Mouse (Mus musculus) MEL (cell line): ENCODE data around the gene Tmbim4. TPM values are rescaled to one million over a fixed set of nuclear protein-coding genes. Genes with fewer than 3 reads are reported as not detected.

Source experiments
- DNase-seq: peaks from one replicate; pipeline ENCODE4 v3.0.0; 2011; ENCODE audit warnings: low read depth, low spot score
- H3K27ac ChIP-seq: 2 replicates; pipeline ENCODE4 v1.5.1; 2012; ENCODE audit warnings: low read depth, mild to moderate bottlenecking, control low read depth, low read length, moderate library complexity; ENCODE audit not compliant: control insufficient read depth
- H3K27me3 ChIP-seq, 2 experiments: fragments of 150-350 bp in 1 of 2; sonication (generic) in 1 of 2; 2 replicates each; pipeline ENCODE4 v1.6.1; 2012; ENCODE audit warnings: low read length in 2 of 2, mild to moderate bottlenecking in 2 of 2, improper control_type of control experiment in 1 of 2, moderate library complexity in 1 of 2; ENCODE audit not compliant: insufficient read depth in 2 of 2, control insufficient read depth in 1 of 2
- H3K36me3 ChIP-seq, 2 experiments: 2 replicates each; pipeline ENCODE4 v1.6.1; 2012 to 2014; ENCODE audit warnings: low read length in 2 of 2, improper control_type of control experiment in 1 of 2, inconsistent platforms in 1 of 2, mild to moderate bottlenecking in 1 of 2; ENCODE audit not compliant: insufficient read depth in 2 of 2, control insufficient read depth in 1 of 2
- H3K4me1 ChIP-seq, 2 experiments: fragments of 150-350 bp in 1 of 2; sonication (generic) in 1 of 2; 2 replicates each; pipeline ENCODE4 v1.6.1; 2012; ENCODE audit warnings: low read length in 2 of 2, improper control_type of control experiment in 1 of 2, mild to moderate bottlenecking in 1 of 2; ENCODE audit not compliant: insufficient read depth in 2 of 2, control insufficient read depth in 1 of 2
- H3K4me3 ChIP-seq, 2 experiments: fragments of 150-350 bp in 1 of 2; sonication (generic) in 1 of 2; 2 replicates each; pipeline ENCODE4 v1.5.1; 2012; ENCODE audit warnings: low read depth in 2 of 2, low read length in 2 of 2, mild to moderate bottlenecking in 2 of 2, moderate library complexity in 2 of 2, control low read depth in 1 of 2, improper control_type of control experiment in 1 of 2; ENCODE audit not compliant: control insufficient read depth in 1 of 2, insufficient read depth in 1 of 2
- H3K79me2 ChIP-seq: 2 replicates; pipeline ENCODE4 v1.6.1; 2012; ENCODE audit warnings: mild to moderate bottlenecking, low read length, moderate library complexity; ENCODE audit not compliant: control insufficient read depth, poor library complexity, insufficient read depth
- H3K9ac ChIP-seq: 2 replicates; pipeline ENCODE4 v1.6.1; 2012; ENCODE audit warnings: low read depth, mild to moderate bottlenecking, control low read depth, low read length, moderate library complexity; ENCODE audit not compliant: control insufficient read depth, poor library complexity, severe bottlenecking
- H3K9me3 ChIP-seq: fragments of 150-350 bp; sonication (generic); replicated peaks from 2 replicates; pipeline ENCODE4 v1.6.1; 2012; ENCODE audit warnings: mild to moderate bottlenecking, low read length, improper control_type of control experiment, moderate library complexity; ENCODE audit not compliant: insufficient read depth
- BHLHE40 ChIP-seq: IDR thresholded peaks from 2 replicates; pipeline ENCODE4 v1.6.1; 2012; ENCODE audit warnings: low read depth, mild to moderate bottlenecking, inconsistent platforms, low read length, improper control_type of control experiment, borderline replicate concordance
- CHD2 ChIP-seq: IDR thresholded peaks from 2 replicates; pipeline ENCODE4 v1.6.1; 2011; ENCODE audit warnings: low read length, improper control_type of control experiment
- CTCF ChIP-seq, 3 experiments: IDR thresholded peaks in 2 of 3; conservative IDR thresholded peaks in 1 of 3; 2 replicates each; pipeline ENCODE4 v1.5.1; 2011 to 2012; ENCODE audit warnings: low read length in 3 of 3, low read depth in 2 of 3, mild to moderate bottlenecking in 2 of 3, improper control_type of control experiment in 1 of 3, inconsistent platforms in 1 of 3, mixed read lengths in 1 of 3, moderate library complexity in 1 of 3; ENCODE audit not compliant: control insufficient read depth in 1 of 3, insufficient read depth in 1 of 3, poor library complexity in 1 of 3, severe bottlenecking in 1 of 3
- ELF1 ChIP-seq: IDR thresholded peaks from 2 replicates; pipeline ENCODE4 v1.6.1; 2014; ENCODE audit warnings: low read depth, mild to moderate bottlenecking, inconsistent platforms, low read length, improper control_type of control experiment, moderate library complexity
- HCFC1 ChIP-seq: IDR thresholded peaks from 2 replicates; pipeline ENCODE4 v1.6.1; 2012; ENCODE audit warnings: low read depth, mild to moderate bottlenecking, inconsistent platforms, low read length, improper control_type of control experiment, moderate library complexity
- JUND ChIP-seq: IDR thresholded peaks from 2 replicates; pipeline ENCODE4 v1.6.1; 2011; ENCODE audit warnings: low read depth, mild to moderate bottlenecking, improper control_type of control experiment, low read length
- MAFK ChIP-seq: IDR thresholded peaks from 2 replicates; pipeline ENCODE4 v1.6.1; 2011; ENCODE audit warnings: low read depth, mild to moderate bottlenecking, low read length, improper control_type of control experiment, borderline replicate concordance
- MAX ChIP-seq: IDR thresholded peaks from 2 replicates; pipeline ENCODE4 v1.6.1; 2011; ENCODE audit warnings: low read length, improper control_type of control experiment
- MAZ ChIP-seq: IDR thresholded peaks from 2 replicates; pipeline ENCODE4 v1.6.1; 2012; ENCODE audit warnings: low read depth, mild to moderate bottlenecking, inconsistent platforms, low read length, improper control_type of control experiment
- MEF2A ChIP-seq: IDR thresholded peaks from 2 replicates; pipeline ENCODE4 v1.6.1; 2014; ENCODE audit warnings: low read depth, mild to moderate bottlenecking, inconsistent platforms, low read length, improper control_type of control experiment; ENCODE audit not compliant: poor library complexity, insufficient replicate concordance, severe bottlenecking; ENCODE audit errors: extremely low read depth
- MXI1 ChIP-seq: IDR thresholded peaks from 2 replicates; pipeline ENCODE4 v1.6.1; 2011; ENCODE audit warnings: mild to moderate bottlenecking, low read depth, low read length, improper control_type of control experiment
- MYB ChIP-seq: IDR thresholded peaks from 2 replicates; pipeline ENCODE4 v1.6.1; 2011; ENCODE audit warnings: mild to moderate bottlenecking, low read depth, low read length, improper control_type of control experiment
- MYC ChIP-seq: IDR thresholded peaks from 2 replicates; pipeline ENCODE4 v1.6.1; 2011; ENCODE audit warnings: low read depth, mild to moderate bottlenecking, low read length, improper control_type of control experiment, moderate library complexity
- NELFE ChIP-seq: IDR thresholded peaks from 2 replicates; pipeline ENCODE4 v1.6.1; 2011; ENCODE audit warnings: low read depth, low read length, improper control_type of control experiment
- NRF1 ChIP-seq: IDR thresholded peaks from 2 replicates; pipeline ENCODE4 v1.6.1; 2014; ENCODE audit warnings: low read depth, mild to moderate bottlenecking, inconsistent platforms, low read length, improper control_type of control experiment, moderate library complexity; ENCODE audit not compliant: poor library complexity, insufficient read depth, severe bottlenecking
- POLR2AphosphoS2 ChIP-seq: IDR thresholded peaks from 2 replicates; pipeline ENCODE4 v1.6.1; 2011; ENCODE audit warnings: low read length, improper control_type of control experiment
- RAD21 ChIP-seq: IDR thresholded peaks from 2 replicates; pipeline ENCODE4 v1.6.1; 2011; ENCODE audit warnings: mild to moderate bottlenecking, low read depth, low read length, improper control_type of control experiment
- RCOR1 ChIP-seq: IDR thresholded peaks from 2 replicates; pipeline ENCODE4 v1.6.1; 2012; ENCODE audit warnings: low read depth, mild to moderate bottlenecking, inconsistent platforms, low read length, improper control_type of control experiment
- SIN3A ChIP-seq: IDR thresholded peaks from 2 replicates; pipeline ENCODE4 v1.6.1; 2012; ENCODE audit warnings: low read length, improper control_type of control experiment, inconsistent platforms
- SMC3 ChIP-seq: IDR thresholded peaks from 2 replicates; pipeline ENCODE4 v1.6.1; 2011; ENCODE audit warnings: low read depth, low read length, improper control_type of control experiment
- TAL1 ChIP-seq: IDR thresholded peaks from 2 replicates; pipeline ENCODE4 v1.6.1; 2012; ENCODE audit warnings: mild to moderate bottlenecking, inconsistent platforms, low read length, moderate library complexity, mixed read lengths
- TBP ChIP-seq: IDR thresholded peaks from 2 replicates; pipeline ENCODE4 v1.8.0; 2011; ENCODE audit warnings: low read depth, low read length, improper control_type of control experiment
- TCF12 ChIP-seq: IDR thresholded peaks from 2 replicates; pipeline ENCODE4 v1.6.1; 2014; ENCODE audit warnings: low read depth, mild to moderate bottlenecking, inconsistent platforms, low read length, improper control_type of control experiment, moderate library complexity
- UBTF ChIP-seq: IDR thresholded peaks from 2 replicates; pipeline ENCODE4 v1.6.1; 2012; ENCODE audit warnings: low read depth, mild to moderate bottlenecking, inconsistent platforms, low read length, improper control_type of control experiment, moderate library complexity, borderline replicate concordance; ENCODE audit not compliant: insufficient read depth
- USF1 ChIP-seq: IDR thresholded peaks from 2 replicates; pipeline ENCODE4 v1.6.1; 2014; ENCODE audit warnings: low read depth, mild to moderate bottlenecking, inconsistent platforms, low read length, improper control_type of control experiment, moderate library complexity
- USF2 ChIP-seq, 2 experiments: IDR thresholded peaks; 2 replicates each; pipeline ENCODE4 v1.6.1; 2011 to 2012; ENCODE audit warnings: improper control_type of control experiment in 2 of 2, low read length in 2 of 2, borderline replicate concordance in 1 of 2, inconsistent platforms in 1 of 2, low read depth in 1 of 2, mild to moderate bottlenecking in 1 of 2; ENCODE audit not compliant: insufficient read depth in 1 of 2
- ZC3H11A ChIP-seq: IDR thresholded peaks from 2 replicates; pipeline ENCODE4 v1.6.1; 2012; ENCODE audit warnings: low read depth, mild to moderate bottlenecking, inconsistent platforms, low read length, improper control_type of control experiment
- ZMIZ1 ChIP-seq: IDR thresholded peaks from 2 replicates; pipeline ENCODE4 v1.6.1; 2012; ENCODE audit warnings: low read depth, mild to moderate bottlenecking, inconsistent platforms, low read length, improper control_type of control experiment, moderate library complexity
- ZNF384 ChIP-seq: IDR thresholded peaks from 2 replicates; pipeline ENCODE4 v1.6.1; 2012; ENCODE audit warnings: low read depth, mild to moderate bottlenecking, inconsistent platforms, low read length, improper control_type of control experiment
- polyA plus RNA-seq, 2 experiments: library from polyadenylated mRNA; stranded (reverse) in 1 of 2; unstranded in 1 of 2; fragments of >175 nt in 1 of 2; fragments of >200 nt in 1 of 2; gene quantifications; 2 replicates each; pipeline versions ENCODE4 v1.2.1 to v1.2.4; 2012; ENCODE audit warnings: low replicate concordance in 2 of 2, low read depth in 1 of 2; ENCODE audit not compliant: insufficient read length in 2 of 2, insufficient read depth in 1 of 2, missing spikeins in 1 of 2
- total RNA-seq: library from RNA; depleted of rRNA; stranded (reverse); fragments of 300-350 nt; gene quantifications from 2 replicates; pipeline ENCODE4 v1.2.3, GENCODE M21; 2012

The Tmbim4 gene
- total and polyA plus RNA-seq, 3 experiments: 52.5 to 80.3 TPM; not detected in 1

GRCm38 (mm10) chr10:120170277-120170676 lies 31.1 kb upstream of the Tmbim4 start:
- no peak overlapping the region for H3K27ac ChIP-seq
- H3K9ac ChIP-seq: no peak overlapping the region
- no peak overlapping the region for H3K4me3 ChIP-seq
- no peaks in the 10 kb centered on the region for H3K79me2 ChIP-seq
- H3K36me3 ChIP-seq: peaks cover 0 to 29% of the 10 kb centered on the region in 2 experiments; a peak in 3 of 4 replicates
- H3K4me1 ChIP-seq: peaks cover 20% of the 10 kb centered on the region in 2 experiments
- H3K9me3 ChIP-seq: no peaks in the 10 kb centered on the region
- TF ChIP-seq HCFC1 (no peak), RCOR1 (no peak), ZNF384 (no peak), MXI1 (no peak), USF2 (IDR thresholded peaks at IDR 0.05; ENCODE audit: borderline replicate concordance in 1 of 2, insufficient read depth in 1 of 2, low read depth in 1 of 2, low read length in 2 of 2) (no peak), TAL1 (no peak), NELFE (no peak), MYB (no peak), ZC3H11A (no peak), MEF2A (no peak), MAX (no peak), ELF1 (no peak), NRF1 (no peak), SIN3A (no peak), MAFK (no peak), SMC3 (no peak), ZMIZ1 (no peak)
- DNase-seq: no peak
- no peaks in the 10 kb centered on the region for H3K27me3 ChIP-seq

GRCm38 (mm10) chr10:120171340-120171739 lies 30.1 kb upstream of the Tmbim4 start:
- Histone ChIP-seq H3K4me3 (no peak overlapping the region), H3K79me2 (no peaks in the 10 kb centered on the region), H3K27me3 (no peaks in the 10 kb centered on the region), H3K4me1 (peaks cover 20% of the 10 kb centered on the region in 2 experiments), H3K9ac (no peak overlapping the region), H3K9me3 (no peaks in the 10 kb centered on the region), H3K27ac (no peak overlapping the region), H3K36me3 (peaks cover 0 to 29% of the 10 kb centered on the region in 2 experiments; a peak in 3 of 4 replicates)
- no peak for DNase-seq
- TF ChIP-seq BHLHE40 (no peak), JUND (no peak), USF1 (no peak), USF2 (IDR thresholded peaks at IDR 0.05; ENCODE audit: borderline replicate concordance in 1 of 2, insufficient read depth in 1 of 2, low read depth in 1 of 2, low read length in 2 of 2) (no peak), UBTF (no peak), MAZ (no peak), POLR2AphosphoS2 (no peak), CHD2 (no peak), CTCF (IDR thresholded peaks at IDR 0.05 in 2 of 3, conservative IDR thresholded peaks at IDR 0.05 in 1 of 3; ENCODE audit: control insufficient read depth in 1 of 3, insufficient read depth in 1 of 3, low read depth in 2 of 3, low read length in 3 of 3, poor library complexity in 1 of 3, severe bottlenecking in 1 of 3) (no peak), TBP (no peak), MYC (no peak), MXI1 (no peak), NRF1 (no peak), MAX (no peak), RAD21 (no peak), TCF12 (no peak)
